Mouse (Mus musculus) forebrain, embryonic 14.5 days (tissue): ENCODE results near the gene Hba-x. TPM values are rescaled to one million over a fixed set of nuclear protein-coding genes. Genes with fewer than 3 reads are reported as not detected.

Source experiments
- ATAC-seq: fragments of 200-750 bp; cut with Nextera tagmentation; 2 replicates; pipeline ENCODE4 v1.8.0; 2017; ENCODE audit warnings: mild to moderate bottlenecking, moderate library complexity
- DNase-seq: peaks from one replicate; pipeline ENCODE4 v3.0.0-alpha.2; 2015; ENCODE audit warnings: low spot score
- H3K27ac ChIP-seq: fragments of 300-500 bp; sonication (generic); 2 replicates; pipeline ENCODE4 v1.5.1; 2014; ENCODE audit warnings: low read depth, mild to moderate bottlenecking, control low read depth, low read length, moderate library complexity
- H3K27me3 ChIP-seq: fragments of 300-500 bp; sonication (generic); replicated peaks from 2 replicates; pipeline ENCODE4 v1.6.1; 2014; ENCODE audit warnings: low read length, control low read depth, mixed read lengths; ENCODE audit not compliant: control insufficient read depth, insufficient read depth
- H3K36me3 ChIP-seq: fragments of 300-500 bp; sonication (generic); 2 replicates; pipeline ENCODE4 v1.6.1; 2014; ENCODE audit warnings: low read length, control low read depth; ENCODE audit not compliant: control insufficient read depth, insufficient read depth
- H3K4me1 ChIP-seq: fragments of 300-500 bp; sonication (generic); 2 replicates; pipeline ENCODE4 v1.6.1; 2014; ENCODE audit warnings: antibody characterized with exemption, low read length, control low read depth; ENCODE audit not compliant: control insufficient read depth, insufficient read depth
- H3K4me2 ChIP-seq: fragments of 300-500 bp; sonication (generic); 2 replicates; pipeline ENCODE4 v1.6.1; 2014; ENCODE audit warnings: mild to moderate bottlenecking, control low read depth, low read length
- H3K4me3 ChIP-seq: fragments of 300-500 bp; sonication (generic); 2 replicates; pipeline ENCODE4 v1.5.1; 2014; ENCODE audit warnings: low read depth, low read length, control low read depth
- H3K9ac ChIP-seq: fragments of 300-500 bp; sonication (generic); 2 replicates; pipeline ENCODE4 v1.6.1; 2014; ENCODE audit warnings: mild to moderate bottlenecking, low read length, control low read depth, moderate library complexity
- H3K9me3 ChIP-seq: fragments of 300-500 bp; sonication (generic); replicated peaks from 2 replicates; pipeline ENCODE4 v1.6.1; 2016; ENCODE audit warnings: low read length, control low read depth, mixed read lengths; ENCODE audit not compliant: control insufficient read depth
- WGBS: fragments of 180-500 bp; shearing (Covaris S2); extraction: QIAGEN DNeasy Blood & Tissue Kit; methylation state at CpG from one replicate; pipeline ENCODE4 v1.1.7; 2014; 5-methylcytosine and 5-hydroxymethylcytosine counted together
- polyA plus RNA-seq: library from polyadenylated mRNA; unstranded; fragments of >200 nt; fragmentation: Nextera tagmentation; extraction: Ambion mirVana; gene quantifications from 2 replicates; pipeline ENCODE4 v1.2.1, GENCODE M21; 2014

Gene Hba-x
- polyA plus RNA-seq: 33.0 and 82.9 TPM in 2 replicates

DNA sequence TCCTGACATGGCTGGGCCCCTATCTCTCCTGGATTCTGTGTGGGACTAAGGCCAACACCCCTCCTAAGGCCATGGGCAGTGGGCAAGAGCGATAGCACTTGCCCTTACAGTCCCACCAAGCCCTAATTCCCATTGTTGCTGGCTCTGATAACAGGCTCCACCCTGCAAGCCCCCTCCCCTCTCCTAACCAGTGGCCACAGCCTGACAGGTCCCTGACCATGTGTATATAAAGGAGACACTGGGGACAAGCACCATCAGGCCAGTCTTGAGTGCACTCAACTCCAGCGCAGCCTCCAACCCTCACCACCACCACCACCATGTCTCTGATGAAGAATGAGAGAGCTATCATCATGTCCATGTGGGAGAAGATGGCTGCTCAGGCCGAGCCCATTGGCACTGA, at the start of gene Hba-x:
Hba-x (plus strand) TSS at position 54 of the 400 bp plus-strand sequence.
- ATAC-seq: no peak
- H3K9me3 ChIP-seq: no peaks in the 10 kb centered on the region
- 69% methylated on average over 3 of the region's 3 CpGs for WGBS
- H3K27ac ChIP-seq: no peak within 1 kb of the TSS
- no peaks in the 10 kb centered on the region for H3K27me3 ChIP-seq
- no peaks in the 10 kb centered on the region for H3K4me1 ChIP-seq
- H3K4me2 ChIP-seq: no peak within 1 kb of the TSS
- no peaks in the 10 kb centered on the region for H3K36me3 ChIP-seq
- H3K4me3 ChIP-seq: no peak within 1 kb of the TSS
- H3K9ac ChIP-seq: no peak within 1 kb of the TSS
- no peak for DNase-seq

DNA sequence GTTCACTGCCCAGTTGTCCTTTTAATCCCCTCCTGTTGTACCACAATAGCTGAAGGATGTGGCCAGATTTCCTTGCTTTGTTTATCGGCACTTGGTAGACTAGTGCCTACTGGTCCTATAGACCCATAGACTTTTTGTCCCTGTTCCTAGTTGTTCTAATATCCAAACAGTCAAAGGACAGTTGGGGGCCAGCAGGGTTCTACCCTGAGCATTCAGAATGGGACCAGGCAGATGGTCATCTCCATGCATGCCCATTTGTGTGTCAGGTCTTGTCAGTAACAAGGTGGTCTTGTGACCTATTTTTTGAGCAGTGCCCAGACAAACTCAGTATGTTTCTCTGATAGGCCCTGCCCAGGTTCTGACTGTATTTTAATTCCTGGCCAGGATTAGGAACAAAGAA, 49.2 kb upstream of the Hba-x start:
- H3K4me3 ChIP-seq: peak overlapping the region; percentile 58
- peaks cover 12% of the 10 kb centered on the region for H3K27me3 ChIP-seq
- no peaks in the 10 kb centered on the region for H3K9me3 ChIP-seq
- H3K4me1 ChIP-seq: peaks cover 24% of the 10 kb centered on the region
- H3K9ac ChIP-seq: peak overlapping the region; percentile 79
- peaks cover 22% of the 10 kb centered on the region for H3K36me3 ChIP-seq
- no peak overlapping the region for H3K27ac ChIP-seq
- H3K4me2 ChIP-seq: peak overlapping the region; percentile 78
- no peak for DNase-seq
- no peak for ATAC-seq
- 7% methylated on average over 1 of the region's 1 CpGs for WGBS

- H3K27ac ChIP-seq: no peak overlapping the region
- DNase-seq (no peak), ATAC-seq (no peak)
- no peaks in the 10 kb centered on the region for H3K9me3 ChIP-seq
- WGBS: 86% methylated on average over 9 of the region's 9 CpGs
- H3K4me3 ChIP-seq: no peak overlapping the region
- peak overlapping the region; percentile 79 for H3K9ac ChIP-seq
- H3K4me2 ChIP-seq: peak overlapping the region; percentile 78; the same call in 1 of the 2 replicates
- H3K36me3 ChIP-seq: peaks cover 27% of the 10 kb centered on the region
- H3K27me3 ChIP-seq: peaks cover 7% of the 10 kb centered on the region
- peaks cover 20% of the 10 kb centered on the region for H3K4me1 ChIP-seq
Measured at GRCm38 (mm10) chr11:32227555-32227954, 48.6 kb upstream of the Hba-x start.

DNA sequence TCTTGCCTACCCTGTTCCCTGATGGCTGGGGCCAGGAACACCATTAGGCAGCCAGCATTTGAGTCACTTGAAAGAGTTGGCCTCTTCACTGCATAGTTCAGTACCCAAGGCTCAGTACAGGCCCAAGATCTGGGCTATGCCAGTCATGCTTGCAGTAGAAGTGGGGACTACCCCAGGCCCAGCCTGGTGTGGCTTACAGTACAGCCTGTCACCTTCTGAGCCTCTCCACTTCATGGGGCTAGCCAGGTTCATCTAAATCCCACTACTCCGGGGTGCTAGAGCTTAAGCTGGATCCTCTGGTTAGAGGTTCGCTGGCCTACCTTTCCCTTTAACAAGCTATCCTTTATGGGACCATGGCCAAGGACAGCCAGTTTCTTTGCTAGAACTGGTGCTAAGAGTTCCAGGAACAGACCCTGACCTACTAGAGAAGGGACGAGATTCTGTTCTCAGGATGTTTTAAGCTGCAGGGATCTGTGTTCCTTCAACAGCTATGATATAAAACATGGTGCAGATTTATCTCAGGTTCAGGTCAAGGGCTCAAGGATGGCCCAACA, 47.8 kb upstream of the Hba-x start:
- no peak for DNase-seq
- Histone ChIP-seq H3K4me3 (no peak overlapping the region), H3K27ac (no peak overlapping the region), H3K4me1 (peaks cover 19% of the 10 kb centered on the region), H3K9ac (no peak overlapping the region), H3K9me3 (no peaks in the 10 kb centered on the region), H3K27me3 (no peaks in the 10 kb centered on the region), H3K36me3 (peaks cover 35% of the 10 kb centered on the region), H3K4me2 (no peak overlapping the region)
- WGBS: 95% methylated on average over 3 of the region's 3 CpGs
- ATAC-seq: no peak

GRCm38 (mm10) chr11:32230220-32230619, 46.0 kb upstream of the Hba-x start:
- H3K4me2 ChIP-seq: no peak overlapping the region
- no peak overlapping the region for H3K27ac ChIP-seq
- 78% methylated on average over 4 of the region's 4 CpGs for WGBS
- H3K36me3 ChIP-seq: peaks cover 48% of the 10 kb centered on the region
- no peak overlapping the region for H3K9ac ChIP-seq
- no peaks in the 10 kb centered on the region for H3K9me3 ChIP-seq
- H3K4me1 ChIP-seq: peaks cover 23% of the 10 kb centered on the region
- no peak for ATAC-seq
- DNase-seq: no peak
- no peak overlapping the region for H3K4me3 ChIP-seq
- no peaks in the 10 kb centered on the region for H3K27me3 ChIP-seq

DNA sequence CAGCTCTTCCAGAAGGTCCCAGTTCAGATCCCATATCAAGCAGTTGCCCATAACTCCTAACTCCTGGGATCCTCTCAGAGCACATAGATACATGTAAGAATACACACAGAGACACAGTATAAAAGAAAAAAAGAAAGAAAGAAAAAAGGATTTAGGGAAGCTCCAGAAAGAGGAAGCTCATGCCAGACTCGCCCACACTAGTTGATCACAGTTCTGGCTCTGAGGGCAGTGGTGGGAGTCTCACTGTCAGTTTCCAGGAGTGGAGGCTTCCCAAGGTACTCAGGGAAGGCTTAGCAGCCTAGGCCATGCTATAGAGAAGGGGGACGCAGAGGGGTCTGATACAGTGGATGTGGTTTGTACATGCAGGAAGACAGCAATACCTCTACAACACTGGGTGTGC, 45.1 kb upstream of the Hba-x start:
- Histone ChIP-seq H3K9ac (no peak overlapping the region), H3K27ac (no peak overlapping the region), H3K36me3 (peaks cover 48% of the 10 kb centered on the region), H3K4me3 (no peak overlapping the region), H3K9me3 (no peaks in the 10 kb centered on the region), H3K4me2 (no peak overlapping the region), H3K27me3 (no peaks in the 10 kb centered on the region), H3K4me1 (peaks cover 26% of the 10 kb centered on the region)
- 95% methylated on average over 2 of the region's 2 CpGs for WGBS
- ATAC-seq (no peak), DNase-seq (no peak)

DNA sequence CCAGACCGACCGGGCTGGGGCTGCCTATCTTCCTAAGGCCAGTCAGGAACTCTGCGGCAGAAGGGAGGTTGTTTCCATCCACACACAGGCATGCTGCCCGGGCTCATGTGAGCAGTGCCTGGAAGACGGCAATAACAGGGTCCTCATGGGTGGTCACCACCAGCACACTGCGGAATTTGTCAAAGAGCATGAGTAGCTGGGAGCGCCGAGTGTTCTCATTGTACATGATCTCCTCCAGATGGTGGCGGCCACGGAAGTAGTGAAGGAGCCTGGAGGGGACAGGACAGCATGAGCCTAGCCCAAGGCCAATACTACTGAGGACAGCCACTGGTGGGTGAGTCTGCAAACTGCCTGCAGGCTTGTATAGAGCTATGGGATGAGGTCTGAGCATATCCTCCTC, 43.4 kb upstream of the Hba-x start:
- Histone ChIP-seq H3K36me3 (peaks cover 48% of the 10 kb centered on the region), H3K9me3 (no peaks in the 10 kb centered on the region), H3K4me2 (no peak overlapping the region), H3K4me1 (peaks cover 22% of the 10 kb centered on the region), H3K27me3 (no peaks in the 10 kb centered on the region), H3K9ac (no peak overlapping the region), H3K27ac (no peak overlapping the region), H3K4me3 (no peak overlapping the region)
- WGBS: 80% methylated on average over 10 of the region's 10 CpGs
- DNase-seq: no peak
- ATAC-seq: no peak

DNA sequence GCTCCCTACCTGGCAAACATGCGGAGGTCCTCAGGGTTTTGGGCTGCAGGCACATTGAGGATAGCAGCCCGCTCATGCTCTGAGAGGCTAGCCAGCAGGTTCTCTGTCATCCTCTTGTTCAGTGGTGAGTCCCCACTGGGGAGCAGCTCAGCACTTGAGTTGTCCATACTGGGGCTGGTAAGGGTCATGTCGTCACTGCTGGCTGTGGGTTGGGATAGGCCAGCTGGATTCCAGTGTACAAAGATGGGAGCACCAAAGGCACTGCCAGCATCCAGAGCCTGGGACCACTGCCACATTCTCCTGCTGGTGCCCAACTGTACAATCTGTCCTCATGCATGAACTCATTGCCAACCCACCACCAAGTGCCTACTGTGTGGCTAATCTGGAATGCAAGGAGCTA, 42.3 kb upstream of the Hba-x start:
- DNase-seq (no peak), ATAC-seq (no peak)
- peaks cover 22% of the 10 kb centered on the region for H3K4me1 ChIP-seq
- no peaks in the 10 kb centered on the region for H3K9me3 ChIP-seq
- H3K36me3 ChIP-seq: peaks cover 45% of the 10 kb centered on the region
- H3K4me3 ChIP-seq: no peak overlapping the region
- H3K9ac ChIP-seq: no peak overlapping the region
- no peak overlapping the region for H3K27ac ChIP-seq
- no peaks in the 10 kb centered on the region for H3K27me3 ChIP-seq
- H3K4me2 ChIP-seq: no peak overlapping the region
- 88% methylated on average over 3 of the region's 3 CpGs for WGBS

GRCm38 (mm10) chr11:32234816-32235485, 41.2 kb upstream of the Hba-x start:
- no peak overlapping the region for H3K4me2 ChIP-seq
- 0 out of 2 replicates have a peak overlapping the region, but pooled peaks have one; percentile 14 for H3K9ac ChIP-seq
- no peaks in the 10 kb centered on the region for H3K9me3 ChIP-seq
- peak overlapping the region; percentile 78 for H3K27ac ChIP-seq
- 92% methylated on average over 6 of the region's 6 CpGs for WGBS
- ATAC-seq (no peak), DNase-seq (no peak)
- H3K36me3 ChIP-seq: peaks cover 51% of the 10 kb centered on the region
- H3K4me3 ChIP-seq: no peak overlapping the region
- no peaks in the 10 kb centered on the region for H3K27me3 ChIP-seq
- H3K4me1 ChIP-seq: peaks cover 22% of the 10 kb centered on the region
